Mouse (Mus musculus) kidney, adult 11 months (tissue): Measurements from ENCODE around the gene Zswim2.
A peak's percentile ranks its signal among the peaks of the same experiment; 100 is the strongest.
"Not testable (repeated sequence)": the region's sequence is repeated elsewhere in the genome, so short reads cannot be mapped to it uniquely, and the experiment has no call there.

Source experiments
- DNase-seq: peaks from one replicate; pipeline ENCODE4 v3.0.0; 2022

Zswim2 gene

GRCm38 (mm10) chr2:83940931-83941361 lies at the start of gene Zswim2:
Gene Zswim2, minus strand, starts transcription at chr2:83941228.
- DNase-seq, result peak; percentile 43

- not testable (repeated sequence) for DNase-seq
Measured at GRCm38 (mm10) chr2:83990253-83990652, 49.2 kb upstream of the Zswim2 start, which contains the start of gene Gm13691. Gene Gm13691, plus strand, starts transcription at chr2:83990553.

GRCm38 (mm10) chr2:83984443-83984842 lies 43.4 kb upstream of the Zswim2 start, which contains the start of gene Gm13697:
Gene Gm13697, plus strand, starts transcription at chr2:83984743.
- not testable (repeated sequence) for DNase-seq

GRCm38 (mm10) chr2:83978633-83979032 lies 37.6 kb upstream of the Zswim2 start, which contains the start of gene Gm13694:
Gene Gm13694, plus strand, starts transcription at chr2:83978933.
- not testable (repeated sequence) for DNase-seq

- DNase-seq, result not testable (repeated sequence)
Measured at GRCm38 (mm10) chr2:83972823-83973222, 31.8 kb upstream of the Zswim2 start, which contains the start of gene Gm13696. Gene Gm13696, plus strand, starts transcription at chr2:83973123.

- DNase-seq, result not testable (repeated sequence)
Measured at GRCm38 (mm10) chr2:83967013-83967412, 26.0 kb upstream of the Zswim2 start, which contains the start of gene Gm13695. Gene Gm13695, plus strand, starts transcription at chr2:83967313.

- not testable (repeated sequence) for DNase-seq
Measured at GRCm38 (mm10) chr2:83961203-83961602, 20.2 kb upstream of the Zswim2 start, which contains the start of gene Gm13693. Gene Gm13693, plus strand, starts transcription at chr2:83961503.

GRCm38 (mm10) chr2:83955393-83955792 lies 14.4 kb upstream of the Zswim2 start, which contains the start of gene Gm13698:
Gene Gm13698, plus strand, starts transcription at chr2:83955693.
- not testable (repeated sequence) for DNase-seq

- no peak for DNase-seq
Measured at GRCm38 (mm10) chr2:83941792-83942191, 764 bp upstream of the Zswim2 start.

GRCm38 (mm10) chr2:83941378-83941777 lies 350 bp upstream of the Zswim2 start:
- DNase-seq, result no peak

- DNase-seq, result no peak
Measured at GRCm38 (mm10) chr2:83929478-83930088, 11.4 kb downstream of the Zswim2 start.

GRCm38 (mm10) chr2:83901896-83902540 lies 39.0 kb downstream of the Zswim2 start:
- DNase-seq, result no peak

GRCm38 (mm10) chr2:83893701-83894100 lies 47.3 kb downstream of the Zswim2 start:
- DNase-seq, result no peak

- DNase-seq, result peak; percentile 10
Measured at GRCm38 (mm10) chr2:83883850-83884420, 57.1 kb downstream of the Zswim2 start.
